Mouse (Mus musculus) E14TG2a.4 (cell line): ENCODE data around the gene Inca1.

Source experiments
- CTCF ChIP-seq: conservative IDR thresholded peaks from 2 replicates; pipeline ENCODE4 v1.5.1; 2014; ENCODE audit warnings: low read length
- NANOG ChIP-seq: IDR thresholded peaks from 2 replicates; pipeline ENCODE4 v1.6.1; 2014; ENCODE audit warnings: borderline replicate concordance, low read length, mixed read lengths

DNA sequence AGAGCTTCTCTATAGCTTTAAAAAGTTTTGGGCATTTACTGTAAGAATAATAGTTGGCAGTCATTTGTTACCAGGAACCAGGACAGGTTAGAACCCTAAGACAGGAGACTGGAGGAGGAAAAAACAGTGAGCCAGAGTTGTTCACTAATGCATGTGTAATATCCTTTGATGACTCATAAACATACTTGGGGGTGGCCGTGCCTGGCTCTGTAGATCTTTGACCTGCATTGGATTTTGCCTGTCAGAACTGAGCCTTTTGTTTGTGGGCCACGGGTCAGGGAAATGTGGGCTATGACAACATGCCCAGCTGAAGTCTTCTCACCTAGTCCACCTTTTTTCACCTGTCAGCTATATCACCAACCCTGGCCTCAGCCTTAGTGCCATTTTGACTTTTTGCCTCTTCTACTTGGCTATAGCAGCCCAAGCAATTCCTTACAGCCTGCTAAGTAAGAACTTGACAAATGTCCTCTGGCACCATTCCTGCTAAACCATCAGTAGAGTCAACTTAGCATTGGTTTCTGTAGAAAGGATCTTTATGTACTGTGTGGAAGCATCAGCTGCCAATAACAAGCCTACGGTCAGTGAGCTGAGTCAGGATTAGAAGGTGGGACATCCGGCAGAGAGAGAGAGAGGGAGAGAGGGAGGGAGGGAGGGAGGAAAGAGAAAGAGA lies 48.1 kb upstream of the Inca1 start:
- TF ChIP-seq CTCF (no peak), NANOG (no peak)
